Mouse (Mus musculus) forebrain, embryonic 14.5 days (tissue): ENCODE data around the gene Rnf220. TPM values are rescaled to one million over a fixed set of nuclear protein-coding genes. Genes with fewer than 3 reads are reported as not detected.

Experiments
- ATAC-seq: fragments of 200-750 bp; cut with Nextera tagmentation; 2 replicates; pipeline ENCODE4 v1.8.0; 2017; ENCODE audit warnings: mild to moderate bottlenecking, moderate library complexity
- DNase-seq: peaks from one replicate; pipeline ENCODE4 v3.0.0-alpha.2; 2015; ENCODE audit warnings: low spot score
- H3K27ac ChIP-seq: fragments of 300-500 bp; sonication (generic); 2 replicates; pipeline ENCODE4 v1.5.1; 2014; ENCODE audit warnings: low read depth, mild to moderate bottlenecking, control low read depth, low read length, moderate library complexity
- H3K27me3 ChIP-seq: fragments of 300-500 bp; sonication (generic); replicated peaks from 2 replicates; pipeline ENCODE4 v1.6.1; 2014; ENCODE audit warnings: low read length, control low read depth, mixed read lengths; ENCODE audit not compliant: control insufficient read depth, insufficient read depth
- H3K36me3 ChIP-seq: fragments of 300-500 bp; sonication (generic); 2 replicates; pipeline ENCODE4 v1.6.1; 2014; ENCODE audit warnings: low read length, control low read depth; ENCODE audit not compliant: control insufficient read depth, insufficient read depth
- H3K4me1 ChIP-seq: fragments of 300-500 bp; sonication (generic); 2 replicates; pipeline ENCODE4 v1.6.1; 2014; ENCODE audit warnings: antibody characterized with exemption, low read length, control low read depth; ENCODE audit not compliant: control insufficient read depth, insufficient read depth
- H3K4me2 ChIP-seq: fragments of 300-500 bp; sonication (generic); 2 replicates; pipeline ENCODE4 v1.6.1; 2014; ENCODE audit warnings: mild to moderate bottlenecking, control low read depth, low read length
- H3K4me3 ChIP-seq: fragments of 300-500 bp; sonication (generic); 2 replicates; pipeline ENCODE4 v1.5.1; 2014; ENCODE audit warnings: low read depth, low read length, control low read depth
- H3K9ac ChIP-seq: fragments of 300-500 bp; sonication (generic); 2 replicates; pipeline ENCODE4 v1.6.1; 2014; ENCODE audit warnings: mild to moderate bottlenecking, low read length, control low read depth, moderate library complexity
- H3K9me3 ChIP-seq: fragments of 300-500 bp; sonication (generic); replicated peaks from 2 replicates; pipeline ENCODE4 v1.6.1; 2016; ENCODE audit warnings: low read length, control low read depth, mixed read lengths; ENCODE audit not compliant: control insufficient read depth
- WGBS: fragments of 180-500 bp; shearing (Covaris S2); extraction: QIAGEN DNeasy Blood & Tissue Kit; methylation state at CpG from one replicate; pipeline ENCODE4 v1.1.7; 2014; 5-methylcytosine and 5-hydroxymethylcytosine counted together
- polyA plus RNA-seq: library from polyadenylated mRNA; unstranded; fragments of >200 nt; fragmentation: Nextera tagmentation; extraction: Ambion mirVana; gene quantifications from 2 replicates; pipeline ENCODE4 v1.2.1, GENCODE M21; 2014

Rnf220 gene
- polyA plus RNA-seq, 1 experiment from 2014 or later: 84.3 TPM

DNA sequence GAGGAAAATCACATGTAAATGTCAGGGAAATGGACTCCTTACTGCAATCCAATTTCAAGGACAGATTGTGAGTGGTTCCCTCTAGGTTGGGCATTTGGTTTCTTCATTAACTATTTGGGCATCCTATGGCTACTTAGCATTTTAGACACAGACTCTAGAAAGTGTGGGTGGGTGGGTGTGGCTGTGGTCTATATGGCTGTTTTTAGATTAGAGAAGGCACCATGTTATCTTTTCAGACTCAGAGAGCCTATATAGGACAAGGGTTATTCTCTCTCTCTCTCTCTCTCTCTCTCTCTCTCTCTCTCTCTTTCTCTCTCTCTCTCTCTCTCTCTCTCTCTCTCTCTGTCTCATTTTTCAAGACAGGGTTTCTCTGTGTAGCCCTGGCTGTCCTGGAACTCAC is 20.5 kb downstream of the Rnf220 start:
- H3K36me3 ChIP-seq: no peaks in the 10 kb centered on the region
- 0 out of 2 replicates have a peak, but pooled peaks cover 3% of the 10 kb centered on the region for H3K27me3 ChIP-seq
- H3K27ac ChIP-seq: no peak overlapping the region
- H3K9ac ChIP-seq: no peak overlapping the region
- H3K4me3 ChIP-seq: no peak overlapping the region
- no peak for DNase-seq
- ATAC-seq: no peak
- no peak overlapping the region for H3K4me2 ChIP-seq
- no peaks in the 10 kb centered on the region for H3K9me3 ChIP-seq
- peaks cover 12% of the 10 kb centered on the region; the same call in 1 of the 2 replicates for H3K4me1 ChIP-seq

DNA sequence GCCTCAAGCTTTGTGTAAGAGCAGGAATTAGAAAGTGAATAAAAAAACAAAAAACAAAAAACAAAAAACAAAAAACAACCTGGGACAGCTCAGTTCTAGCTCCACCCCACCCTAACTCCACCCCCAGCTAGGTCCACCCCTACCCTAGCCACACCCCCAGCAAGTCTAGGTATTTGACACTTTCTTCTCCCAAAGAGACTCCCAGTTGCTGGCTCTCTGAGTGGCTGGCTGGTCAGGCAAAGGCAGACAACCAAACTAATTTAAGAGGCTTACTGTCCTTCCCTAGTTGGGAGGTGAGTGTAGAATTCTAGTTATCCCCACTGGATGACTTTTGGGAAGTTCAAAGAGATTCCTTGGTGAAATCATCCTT is 22.9 kb downstream of the Rnf220 start:
- Histone ChIP-seq H3K36me3 (no peaks in the 10 kb centered on the region), H3K27ac (no peak overlapping the region), H3K9me3 (no peaks in the 10 kb centered on the region), H3K9ac (no peak overlapping the region), H3K4me2 (no peak overlapping the region), H3K4me1 (peaks cover 9% of the 10 kb centered on the region; the same call in 1 of the 2 replicates), H3K27me3 (0 out of 2 replicates have a peak, but pooled peaks cover 3% of the 10 kb centered on the region), H3K4me3 (no peak overlapping the region)
- DNase-seq (no peak), ATAC-seq (no peak)

DNA sequence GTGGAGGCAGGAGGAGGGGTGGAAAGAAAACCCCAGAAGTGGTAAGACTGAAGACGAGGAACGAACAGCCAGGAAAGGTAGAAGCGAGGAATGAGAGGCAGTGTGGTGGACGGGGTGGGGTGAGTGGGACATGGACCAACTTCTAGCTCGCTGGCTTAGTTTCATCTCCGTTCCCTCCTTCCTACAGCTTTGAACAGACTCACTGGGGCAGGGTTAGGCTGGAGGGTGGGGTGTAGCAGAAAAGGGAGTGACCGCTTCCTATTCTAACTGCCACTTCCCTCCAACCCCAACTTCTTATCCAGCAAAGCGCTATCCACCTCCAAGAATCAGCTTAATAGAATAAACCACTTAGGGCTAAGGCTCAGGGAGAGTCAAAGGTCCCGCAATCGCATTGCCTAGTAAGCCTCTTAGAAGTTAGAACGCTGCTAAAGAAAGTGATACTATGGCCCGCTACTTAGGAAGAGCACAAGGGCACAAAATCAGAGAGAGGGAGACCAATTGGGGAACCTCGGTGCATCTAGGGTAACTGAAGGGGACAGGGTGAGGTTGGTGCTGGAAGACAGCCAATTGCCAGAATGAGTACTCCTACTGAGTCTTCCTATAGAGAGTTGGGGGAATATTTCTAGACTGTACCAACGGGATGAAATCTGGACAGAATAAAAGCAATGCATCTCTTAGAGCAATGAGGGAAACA is 23.4 kb downstream of the Rnf220 start:
- peaks cover 9% of the 10 kb centered on the region; the same call in 1 of the 2 replicates for H3K4me1 ChIP-seq
- 0 out of 2 replicates have a peak, but pooled peaks cover 3% of the 10 kb centered on the region for H3K27me3 ChIP-seq
- WGBS: 67% methylated on average over 14 of the region's 14 CpGs
- ATAC-seq: no peak
- H3K9ac ChIP-seq: no peak overlapping the region
- no peaks in the 10 kb centered on the region for H3K36me3 ChIP-seq
- H3K27ac ChIP-seq: no peak overlapping the region
- DNase-seq: no peak
- H3K4me2 ChIP-seq: no peak overlapping the region
- H3K9me3 ChIP-seq: no peaks in the 10 kb centered on the region
- H3K4me3 ChIP-seq: no peak overlapping the region

DNA sequence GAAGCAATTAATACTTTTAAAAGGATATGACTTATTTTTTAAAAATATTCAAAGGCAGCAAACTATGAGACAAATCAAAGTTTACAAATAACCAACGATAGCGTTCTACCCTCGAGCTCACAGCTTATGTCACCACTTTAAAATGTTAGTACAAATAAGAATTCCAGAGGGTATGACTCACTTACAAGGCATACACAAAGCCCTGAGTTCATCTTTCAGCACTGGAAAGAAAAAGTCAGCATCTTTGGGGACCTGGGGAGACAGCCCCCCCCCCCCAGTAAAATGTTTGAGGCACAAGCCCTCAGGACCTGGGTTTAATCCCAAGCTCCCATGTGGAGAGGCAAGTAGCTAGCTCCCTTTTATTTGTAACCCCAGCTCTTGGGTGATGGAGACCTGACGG is 27.4 kb downstream of the Rnf220 start:
- H3K4me3 ChIP-seq: no peak overlapping the region
- H3K9ac ChIP-seq: no peak overlapping the region
- H3K4me2 ChIP-seq: no peak overlapping the region
- 73% methylated on average over 4 of the region's 4 CpGs for WGBS
- no peaks in the 10 kb centered on the region for H3K4me1 ChIP-seq
- H3K27ac ChIP-seq: no peak overlapping the region
- H3K9me3 ChIP-seq: no peaks in the 10 kb centered on the region
- H3K36me3 ChIP-seq: no peaks in the 10 kb centered on the region
- DNase-seq: no peak
- H3K27me3 ChIP-seq: no peaks in the 10 kb centered on the region
- no peak for ATAC-seq

DNA sequence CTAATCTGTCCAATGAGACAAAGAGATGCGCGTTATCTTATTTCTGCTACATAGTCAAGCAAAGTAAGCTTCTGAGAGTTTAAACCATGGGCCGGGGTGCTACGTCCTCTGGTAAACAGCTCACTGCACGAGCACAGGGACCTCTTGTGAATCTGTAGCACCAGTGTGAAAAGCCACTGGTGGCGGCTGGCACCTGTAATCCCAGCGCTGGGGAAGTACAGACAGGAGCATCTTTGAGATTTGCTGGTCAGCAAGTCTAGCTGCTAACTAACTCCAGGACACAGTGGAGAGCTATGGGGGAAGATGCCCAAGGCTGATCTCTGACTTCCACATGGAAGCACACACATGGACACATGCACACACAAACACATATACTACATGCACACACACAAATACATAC is 28.9 kb downstream of the Rnf220 start:
- WGBS: 91% methylated on average over 7 of the region's 7 CpGs
- Histone ChIP-seq H3K27ac (no peak overlapping the region), H3K36me3 (no peaks in the 10 kb centered on the region), H3K27me3 (no peaks in the 10 kb centered on the region), H3K4me2 (no peak overlapping the region), H3K9ac (no peak overlapping the region), H3K9me3 (no peaks in the 10 kb centered on the region), H3K4me1 (no peaks in the 10 kb centered on the region), H3K4me3 (no peak overlapping the region)
- DNase-seq (no peak), ATAC-seq (no peak)

DNA sequence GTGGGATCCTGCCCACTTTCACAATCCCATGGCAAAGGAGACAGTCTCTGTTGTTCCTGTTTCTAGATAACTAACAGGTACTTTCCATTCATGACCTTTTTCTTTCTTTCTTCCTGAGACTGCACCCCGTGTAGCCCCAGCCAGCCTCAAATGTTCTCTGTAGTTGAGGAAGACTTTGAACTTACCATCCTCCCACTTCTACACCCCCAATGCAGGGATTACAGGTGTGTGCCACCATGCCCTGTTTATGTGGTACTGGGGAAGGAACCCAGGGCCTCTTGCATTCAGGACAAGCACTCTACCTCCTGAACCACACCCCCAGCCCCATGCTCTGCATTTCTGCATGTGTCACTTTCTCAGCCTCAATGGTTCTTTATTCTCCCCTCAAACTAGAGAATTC is 47.7 kb downstream of the Rnf220 start:
- Histone ChIP-seq H3K4me2 (no peak overlapping the region), H3K27me3 (no peaks in the 10 kb centered on the region), H3K27ac (no peak overlapping the region), H3K4me3 (no peak overlapping the region), H3K9ac (no peak overlapping the region), H3K4me1 (no peaks in the 10 kb centered on the region), H3K9me3 (no peaks in the 10 kb centered on the region), H3K36me3 (no peaks in the 10 kb centered on the region)
- WGBS: 70% methylated on average over 1 of the region's 1 CpGs
- DNase-seq (no peak), ATAC-seq (no peak)

DNA sequence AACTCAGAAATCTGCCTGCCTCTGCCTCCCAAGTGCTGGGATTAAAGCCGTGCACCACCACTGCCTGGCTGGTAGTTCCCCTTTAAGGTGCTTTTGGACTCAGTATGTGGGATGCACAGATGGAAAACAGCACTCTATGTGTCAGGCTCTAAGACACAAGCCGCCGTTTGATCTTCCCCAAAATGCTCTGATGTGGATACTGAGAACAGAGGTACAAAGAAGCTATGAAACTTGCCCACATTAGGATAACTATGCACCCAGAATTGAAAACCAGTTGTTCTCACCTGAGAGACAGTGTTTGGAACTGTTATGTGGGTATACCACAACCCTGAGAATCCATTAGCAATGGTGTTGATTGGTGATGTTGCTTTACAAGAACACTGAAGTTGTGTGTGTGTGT is 48.9 kb downstream of the Rnf220 start:
- no peaks in the 10 kb centered on the region for H3K9me3 ChIP-seq
- no peak for DNase-seq
- ATAC-seq: no peak
- H3K4me2 ChIP-seq: no peak overlapping the region
- no peaks in the 10 kb centered on the region for H3K36me3 ChIP-seq
- H3K27ac ChIP-seq: no peak overlapping the region
- H3K4me1 ChIP-seq: no peaks in the 10 kb centered on the region
- 91% methylated on average over 3 of the region's 3 CpGs for WGBS
- no peak overlapping the region for H3K9ac ChIP-seq
- no peaks in the 10 kb centered on the region for H3K27me3 ChIP-seq
- H3K4me3 ChIP-seq: no peak overlapping the region

DNA sequence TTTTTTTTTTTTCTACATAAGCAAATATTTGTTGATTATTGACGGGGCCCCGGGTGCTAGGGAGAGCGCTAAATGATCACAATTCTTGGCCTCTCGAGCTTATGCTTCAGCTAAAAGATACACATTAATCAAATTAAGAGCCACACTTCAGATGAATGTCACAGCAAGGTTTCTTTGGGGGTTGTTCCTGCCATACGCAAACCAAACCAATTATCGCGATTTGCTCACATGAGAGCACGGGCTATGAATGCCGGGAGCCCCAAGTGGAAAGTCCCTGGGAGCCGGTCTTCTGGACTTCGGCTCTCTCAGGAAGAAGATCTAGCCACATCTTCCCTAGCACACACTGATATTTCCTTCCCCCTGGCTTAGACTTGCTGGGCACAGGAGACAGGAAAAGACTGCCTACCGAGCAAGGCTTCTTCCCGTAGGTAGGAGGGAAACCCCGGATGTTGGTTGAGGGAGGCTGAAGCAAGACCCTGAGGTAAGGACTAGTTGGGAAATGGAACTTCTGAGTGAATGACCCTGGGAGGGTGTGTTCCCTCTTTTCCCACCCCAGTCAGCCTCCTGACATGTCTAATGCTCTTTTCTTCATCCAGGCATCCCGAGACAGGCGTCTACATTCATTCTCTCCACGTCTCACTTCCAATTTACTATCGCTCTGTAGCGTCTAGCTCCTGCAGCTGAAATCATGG is 51.2 kb downstream of the Rnf220 start:
- Histone ChIP-seq H3K4me3 (no peak overlapping the region), H3K36me3 (no peaks in the 10 kb centered on the region), H3K4me2 (no peak overlapping the region), H3K9me3 (no peaks in the 10 kb centered on the region), H3K9ac (no peak overlapping the region), H3K27me3 (no peaks in the 10 kb centered on the region), H3K27ac (no peak overlapping the region), H3K4me1 (no peaks in the 10 kb centered on the region)
- WGBS: 81% methylated on average over 19 of the region's 19 CpGs
- ATAC-seq (no peak), DNase-seq (no peak)

DNA sequence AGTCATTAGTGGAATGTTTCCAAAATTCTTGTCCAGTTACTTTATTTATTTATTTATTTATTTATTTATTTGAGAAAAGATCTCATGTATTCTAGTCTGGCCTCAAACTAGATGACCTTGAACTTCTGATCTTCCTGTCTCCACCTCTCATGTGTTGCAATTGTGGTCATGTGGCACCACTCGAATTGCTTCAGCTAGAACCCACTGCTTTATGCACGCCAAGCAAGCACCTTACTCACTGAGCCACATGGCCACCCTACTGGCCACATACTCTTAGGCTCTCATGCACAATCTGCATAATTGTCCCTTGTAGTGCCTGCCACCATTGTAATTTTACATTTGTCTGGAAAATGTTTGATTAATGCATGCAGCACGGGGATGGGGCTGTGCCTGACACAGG is 57.9 kb downstream of the Rnf220 start:
- Histone ChIP-seq H3K9me3 (no peaks in the 10 kb centered on the region), H3K4me1 (no peaks in the 10 kb centered on the region), H3K4me3 (no peak overlapping the region), H3K9ac (no peak overlapping the region), H3K27me3 (peaks cover 3% of the 10 kb centered on the region; the same call in 1 of the 2 replicates), H3K27ac (no peak overlapping the region), H3K36me3 (no peaks in the 10 kb centered on the region), H3K4me2 (no peak overlapping the region)
- 83% methylated on average over 3 of the region's 3 CpGs for WGBS
- DNase-seq: no peak
- no peak for ATAC-seq
